ENCODE assay signal across 21 mouse cellular contexts in genomic region chr3:121021126-121021848, GRCm38 (mm10).
DNase-seq lines count a peak whose midpoint lies in the region; ATAC-seq and TF ChIP-seq lines count a peak whose summit lies in the region.
"Had no signal": no experiment of that assay in that cellular context is flagged by ENCODE, and none has a peak within 500 bp of the region (broad histone marks: within the 10 kb centered on the region; RNA-seq: fewer than 3 reads in every experiment).

No protein-coding gene starts in this region.

- no peak overlapping the region for H3K27ac ChIP-seq in kidney, embryonic 16.5 days (ENCODE audit: low read length)

- 81% methylated on average over 4 of the region's 4 CpGs for WGBS in kidney, embryonic 16.5 days

- H3K27me3 ChIP-seq in kidney, embryonic 16.5 days (ENCODE audit: insufficient read depth, low read length) = no peaks in the 10 kb centered on the region
- H3K27me3 ChIP-seq in E14TG2a.4 (ENCODE audit: insufficient read depth, low read length) = no peaks in the 10 kb centered on the region

- H3K4me1 ChIP-seq in kidney, embryonic 16.5 days (ENCODE audit: insufficient read depth, low read length) = no peaks in the 10 kb centered on the region
- peaks cover 58% of the 10 kb centered on the region for H3K4me1 ChIP-seq in E14TG2a.4 (replicated peaks; ENCODE audit: low read depth, low read length)

- H3K4me3 ChIP-seq in kidney, embryonic 16.5 days (ENCODE audit: low read length) = no peak overlapping the region
- peak overlapping the region; percentile 20; the same call in 1 of the 2 replicates for H3K4me3 ChIP-seq in E14TG2a.4 (replicated peaks; ENCODE audit: low read length)

- no peak for TF ChIP-seq CTCF in E14TG2a.4 (conservative IDR thresholded peaks at IDR 0.05; ENCODE audit: low read length)

- no peaks in the 10 kb centered on the region for H3K9me3 ChIP-seq in kidney, embryonic 16.5 days (ENCODE audit: low read length)
- no peaks in the 10 kb centered on the region for H3K9me3 ChIP-seq in E14TG2a.4 (ENCODE audit: low read length)
- H3K9me3 ChIP-seq: G1E had no signal

- DNase-seq in heart, adult 11 months = peak; percentile 30
- DNase-seq in heart, adult 8-10 months (ENCODE audit: low spot score) = no peak
- DNase-seq in kidney, postnatal 25 days = no peak
- peak; percentile 81 for DNase-seq in ES-CJ7 (ENCODE audit: low read depth, low spot score)
- DNase-seq in urinary bladder, postnatal 10 days (ENCODE audit: low spot score) = no peak
- DNase-seq in cerebellum, postnatal 10 days = no peak
- DNase-seq: adrenal gland, postnatal 36 days; cerebellum, adult 11-12 months; cerebellum, postnatal 25 days; embryo, embryonic 11 days; kidney, adult 11 months; kidney, postnatal 14 days; left cerebral cortex, postnatal 4 days; liver; lung, postnatal 10 days; right cerebral cortex, postnatal 14 days; spleen, adult 18-20 months; thymus, postnatal 4 days had no signal

- no peak overlapping the region for H3K9ac ChIP-seq in kidney, embryonic 16.5 days (replicated peaks; ENCODE audit: low read length)

- peak; percentile 49; the same call in 1 of the 2 replicates for ATAC-seq in kidney, embryonic 16.5 days (ENCODE audit: low FRiP score, low TSS enrichment)

- H3K4me2 ChIP-seq in kidney, embryonic 16.5 days (replicated peaks; ENCODE audit: low read depth, low read length) = no peak overlapping the region

- H3K36me3 ChIP-seq in kidney, embryonic 16.5 days (ENCODE audit: insufficient read depth, low read length) = no peaks in the 10 kb centered on the region
- no peaks in the 10 kb centered on the region for H3K36me3 ChIP-seq in E14TG2a.4 (ENCODE audit: insufficient read depth, low read length)
- H3K36me3 ChIP-seq: G1E had no signal

Comparison
In these comparisons a context has a peak if more than half of its experiments do, and no peak if none do; other contexts are left out.
1. DNase-seq: peak in heart, adult 11 months (single experiment) and ES-CJ7 (single experiment); none in heart, adult 8-10 months (single experiment), kidney, postnatal 25 days (0 of 2), urinary bladder, postnatal 10 days (single experiment) and cerebellum, postnatal 10 days (0 of 2).